Mouse (Mus musculus) thymus, adult 2 months (tissue): ENCODE measurements at regions not wholly inside any gene's neighbourhood (a gene's known extent, or its start where the extent isn't known, plus 50 kb on each side); places are given as distances from the start of the nearest gene placed in this dataset.
A peak's percentile ranks its signal among the peaks of the same experiment; 100 is the strongest.

Experiments used
- DNase-seq: peaks from one replicate; pipeline ENCODE4 v3.0.0; 2021
- H3K27ac ChIP-seq: fragments of 200-500 bp; 2 replicates; pipeline ENCODE4 v1.5.1; 2012; ENCODE audit warnings: low read length, control low read depth; ENCODE audit not compliant: control insufficient read depth, insufficient read depth
- H3K27me3 ChIP-seq: fragments of 200-500 bp; 2 replicates; pipeline ENCODE4 v1.6.1; 2012; ENCODE audit warnings: mild to moderate bottlenecking, low read length, moderate library complexity, mixed read lengths; ENCODE audit not compliant: control insufficient read depth, insufficient read depth
- H3K36me3 ChIP-seq: fragments of 200-500 bp; 2 replicates; pipeline ENCODE4 v1.6.1; 2012; ENCODE audit warnings: mild to moderate bottlenecking, low read length, moderate library complexity; ENCODE audit not compliant: control insufficient read depth, insufficient read depth
- H3K4me1 ChIP-seq: fragments of 200-500 bp; replicated peaks from 2 replicates; pipeline ENCODE4 v1.6.1; 2012; ENCODE audit warnings: low read length; ENCODE audit not compliant: control insufficient read depth, insufficient read depth
- H3K4me3 ChIP-seq: fragments of 200-500 bp; 2 replicates; pipeline ENCODE4 v1.5.1; 2012; ENCODE audit warnings: mild to moderate bottlenecking, low read length, control low read depth, moderate library complexity; ENCODE audit not compliant: control insufficient read depth, insufficient read depth
- CTCF ChIP-seq: fragments of 200-500 bp; IDR thresholded peaks from 2 replicates; pipeline ENCODE4 v1.5.1; 2012; ENCODE audit warnings: mild to moderate bottlenecking, control low read depth, low read length, moderate library complexity, borderline replicate concordance; ENCODE audit not compliant: control insufficient read depth, poor library complexity, insufficient read depth; ENCODE audit errors: extremely low read depth
- POLR2A ChIP-seq: fragments of 200-500 bp; IDR thresholded peaks from 2 replicates; pipeline ENCODE4 v1.6.1; 2012; ENCODE audit warnings: mild to moderate bottlenecking, low read length, control low read depth, moderate library complexity; ENCODE audit not compliant: control insufficient read depth, poor library complexity, insufficient read depth; ENCODE audit errors: extremely low read depth
- WGBS: fragments of 180-500 bp; shearing (Covaris S2); methylation state at CpG from one replicate; pipeline ENCODE4 v1.1.7; 2018; 5-methylcytosine and 5-hydroxymethylcytosine counted together

GRCm38 (mm10) chr1:102628061-102628460 lies 2140.3 kb upstream of the Cdh20 start:
- WGBS, result 90% methylated on average over 7 of the region's 7 CpGs
- H3K4me3 ChIP-seq, result no peak overlapping the region
- peak; percentile 93 for DNase-seq
- no peaks in the 10 kb centered on the region for H3K36me3 ChIP-seq
- no peaks in the 10 kb centered on the region for H3K27me3 ChIP-seq
- no peaks in the 10 kb centered on the region for H3K4me1 ChIP-seq
- no peak for TF ChIP-seq CTCF
- no peak for TF ChIP-seq POLR2A
- H3K27ac ChIP-seq, result no peak overlapping the region

- TF ChIP-seq POLR2A (no peak), CTCF (no peak)
- Histone ChIP-seq H3K4me3 (no peak overlapping the region), H3K27ac (no peak overlapping the region), H3K4me1 (no peaks in the 10 kb centered on the region), H3K36me3 (no peaks in the 10 kb centered on the region), H3K27me3 (no peaks in the 10 kb centered on the region)
- no peak for DNase-seq
- WGBS, result 57% methylated on average over 1 of the region's 1 CpGs
Observed at GRCm38 (mm10) chr1:102644379-102644778, 2123.9 kb upstream of the Cdh20 start.

- no peak for TF ChIP-seq POLR2A
- TF ChIP-seq CTCF, result no peak
- Histone ChIP-seq H3K27ac (no peak overlapping the region), H3K4me1 (no peaks in the 10 kb centered on the region), H3K36me3 (no peaks in the 10 kb centered on the region), H3K4me3 (no peak overlapping the region), H3K27me3 (no peaks in the 10 kb centered on the region)
- DNase-seq, result no peak
- WGBS, result 86% methylated on average over 2 of the region's 2 CpGs
Observed at GRCm38 (mm10) chr1:102687367-102688070, 2080.8 kb upstream of the Cdh20 start.

- Histone ChIP-seq H3K4me1 (no peaks in the 10 kb centered on the region), H3K4me3 (no peak overlapping the region), H3K27me3 (no peaks in the 10 kb centered on the region), H3K27ac (no peak overlapping the region), H3K36me3 (no peaks in the 10 kb centered on the region)
- 76% methylated on average over 2 of the region's 2 CpGs for WGBS
- no peak for DNase-seq
- no peak for TF ChIP-seq CTCF
- TF ChIP-seq POLR2A, result no peak
Observed at GRCm38 (mm10) chr1:102716459-102716858, 2051.9 kb upstream of the Cdh20 start.

GRCm38 (mm10) chr1:102733991-102734390 lies 2034.3 kb upstream of the Cdh20 start:
- no peaks in the 10 kb centered on the region for H3K27me3 ChIP-seq
- H3K4me3 ChIP-seq, result no peak overlapping the region
- no peaks in the 10 kb centered on the region for H3K36me3 ChIP-seq
- WGBS, result 93% methylated on average over 1 of the region's 1 CpGs
- TF ChIP-seq POLR2A, result no peak
- no peak for TF ChIP-seq CTCF
- DNase-seq, result no peak
- no peaks in the 10 kb centered on the region for H3K4me1 ChIP-seq
- no peak overlapping the region for H3K27ac ChIP-seq

GRCm38 (mm10) chr1:102735392-102735791 lies 2032.9 kb upstream of the Cdh20 start:
- WGBS, result 82% methylated on average over 3 of the region's 3 CpGs
- no peak overlapping the region for H3K4me3 ChIP-seq
- no peaks in the 10 kb centered on the region for H3K4me1 ChIP-seq
- no peak for DNase-seq
- no peak overlapping the region for H3K27ac ChIP-seq
- H3K36me3 ChIP-seq, result no peaks in the 10 kb centered on the region
- TF ChIP-seq CTCF, result no peak
- TF ChIP-seq POLR2A, result no peak
- H3K27me3 ChIP-seq, result no peaks in the 10 kb centered on the region

GRCm38 (mm10) chr1:102757941-102758340 lies 2010.4 kb upstream of the Cdh20 start:
- Histone ChIP-seq H3K4me1 (no peaks in the 10 kb centered on the region), H3K36me3 (no peaks in the 10 kb centered on the region), H3K4me3 (no peak overlapping the region), H3K27me3 (no peaks in the 10 kb centered on the region), H3K27ac (no peak overlapping the region)
- no peak for DNase-seq
- 96% methylated on average over 1 of the region's 1 CpGs for whole genome bisulfite sequencing
- TF ChIP-seq CTCF, result no peak
- no peak for TF ChIP-seq POLR2A
